In the genomic region with DNA sequence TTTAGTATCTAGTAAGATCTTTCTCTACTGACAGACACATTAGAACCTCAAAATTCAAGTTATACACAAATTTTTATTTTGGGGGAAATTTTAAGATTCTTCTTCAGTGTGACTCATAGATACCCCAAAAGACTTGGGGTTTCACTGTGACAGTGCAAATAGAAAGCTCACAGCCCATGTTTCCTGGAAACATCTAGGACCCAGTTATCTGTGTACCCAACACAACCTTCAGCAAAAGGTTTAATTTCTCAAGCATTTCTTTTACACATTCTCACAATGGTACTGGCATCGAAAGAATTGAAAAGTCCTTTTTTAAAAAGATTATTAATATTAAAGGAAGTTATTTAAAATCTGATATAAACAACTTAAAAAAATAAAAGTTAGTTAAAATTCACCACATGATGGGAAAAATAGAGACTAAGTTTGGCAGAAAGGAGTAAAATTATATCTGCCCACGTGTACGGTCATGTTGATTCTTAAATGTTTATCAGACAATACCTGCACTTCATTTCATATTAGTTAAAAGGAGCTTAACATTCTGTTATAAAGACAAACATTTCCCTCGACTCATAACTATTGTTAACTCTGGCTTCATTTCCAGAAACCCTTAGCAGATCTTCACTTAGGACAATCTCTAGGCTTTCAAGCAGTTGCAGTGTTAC, we compare ENCODE assay signal across 8 mouse cellular contexts. TPM values are rescaled to one million over a fixed set of nuclear protein-coding genes. Genes with fewer than 3 reads are reported as not detected.
DNase-seq lines count a peak whose midpoint lies in the region; ATAC-seq and TF ChIP-seq lines count a peak whose summit lies in the region.

No protein-coding gene starts in this region.

- TF ChIP-seq EP300 in lung, postnatal 0 days (IDR thresholded peaks at IDR 0.05): no peak

- H3K4me1 ChIP-seq in lung, postnatal 0 days (ENCODE audit: insufficient read depth, low read depth, low read length): peaks cover 4% of the 10 kb centered on the region; the same call in 1 of the 2 replicates
- H3K4me1 ChIP-seq in embryonic facial prominence, embryonic 14.5 days (ENCODE audit: control insufficient read depth, insufficient read depth, low read length): peaks cover 10% of the 10 kb centered on the region
- H3K4me1 ChIP-seq in intestine, postnatal 0 days (replicated peaks; ENCODE audit: control insufficient read depth, insufficient read depth, low read length): no peaks in the 10 kb centered on the region
- H3K4me1 ChIP-seq in neural tube, embryonic 15.5 days: peaks cover 18% of the 10 kb centered on the region

- peak overlapping the region; percentile 62 for H3K9ac ChIP-seq in lung, postnatal 0 days (replicated peaks; ENCODE audit: low read depth)
- peak overlapping the region; percentile 90 for H3K9ac ChIP-seq in embryonic facial prominence, embryonic 14.5 days (ENCODE audit: low read depth, low read length)
- peak overlapping the region; percentile 69; the same call in 1 of the 2 replicates for H3K9ac ChIP-seq in intestine, postnatal 0 days (ENCODE audit: low read depth, low read length)
- peak overlapping the region; percentile 68 for H3K9ac ChIP-seq in neural tube, embryonic 15.5 days (replicated peaks)

- peak overlapping the region; percentile 68 for H3K4me3 ChIP-seq in lung, postnatal 0 days (ENCODE audit: low read depth, low read length)
- peak overlapping the region; percentile 75 for H3K4me3 ChIP-seq in embryonic facial prominence, embryonic 14.5 days (ENCODE audit: low read depth, low read length)
- H3K4me3 ChIP-seq in intestine, postnatal 0 days (ENCODE audit: low read depth, low read length): peak overlapping the region; percentile 67
- H3K4me3 ChIP-seq in neural tube, embryonic 15.5 days (replicated peaks): peak overlapping the region; percentile 81

- H3K4me2 ChIP-seq in lung, postnatal 0 days (replicated peaks; ENCODE audit: low read depth, low read length): peak overlapping the region; percentile 71
- H3K4me2 ChIP-seq in embryonic facial prominence, embryonic 14.5 days (ENCODE audit: low read depth, low read length): peak overlapping the region; percentile 56
- peak overlapping the region; percentile 92 for H3K4me2 ChIP-seq in intestine, postnatal 0 days (replicated peaks; ENCODE audit: low read depth)
- peak overlapping the region; percentile 79 for H3K4me2 ChIP-seq in neural tube, embryonic 15.5 days

- H3K9me3 ChIP-seq in lung, postnatal 0 days (ENCODE audit: low read length): no peaks in the 10 kb centered on the region
- H3K9me3 ChIP-seq in embryonic facial prominence, embryonic 14.5 days (ENCODE audit: control insufficient read depth, low read length): no peaks in the 10 kb centered on the region
- no peaks in the 10 kb centered on the region for H3K9me3 ChIP-seq in intestine, postnatal 0 days (ENCODE audit: control insufficient read depth)
- no peaks in the 10 kb centered on the region for H3K9me3 ChIP-seq in neural tube, embryonic 15.5 days (replicated peaks)

- no peak for ATAC-seq in lung, postnatal 0 days
- ATAC-seq in embryonic facial prominence, embryonic 14.5 days (ENCODE audit: low read depth): no peak
- no peak for ATAC-seq in intestine, postnatal 0 days
- ATAC-seq in neural tube, embryonic 15.5 days (ENCODE audit: low FRiP score): no peak

- no peak for DNase-seq in lung, postnatal 0 days (ENCODE audit: low spot score)
- no peak for DNase-seq in lung, postnatal 14 days
- DNase-seq in embryonic facial prominence, embryonic 14.5 days (ENCODE audit: low spot score): no peak
- no peak for DNase-seq in adrenal gland, postnatal 4 days (ENCODE audit: low spot score in 2 of 2)
- no peak for DNase-seq in layer of hippocampus, postnatal 10 days (ENCODE audit: low spot score in 2 of 2)
- no peak for DNase-seq in embryo, embryonic 10.5 days (ENCODE audit: low spot score)

- H3K27ac ChIP-seq in lung, postnatal 0 days (ENCODE audit: low read length): peak overlapping the region; percentile 96; the same call in 1 of the 2 replicates
- H3K27ac ChIP-seq in embryonic facial prominence, embryonic 14.5 days (replicated peaks; ENCODE audit: low read depth, low read length): peak overlapping the region; percentile 94
- H3K27ac ChIP-seq in intestine, postnatal 0 days (ENCODE audit: low read depth, low read length): no peak overlapping the region
- H3K27ac ChIP-seq in neural tube, embryonic 15.5 days (replicated peaks): no peak overlapping the region; the same call in 1 of the 2 replicates

- no peaks in the 10 kb centered on the region for H3K27me3 ChIP-seq in lung, postnatal 0 days (replicated peaks; ENCODE audit: insufficient read depth, low read length)
- no peaks in the 10 kb centered on the region for H3K27me3 ChIP-seq in embryonic facial prominence, embryonic 14.5 days (replicated peaks; ENCODE audit: control insufficient read depth, insufficient read depth, low read length)
- H3K27me3 ChIP-seq in intestine, postnatal 0 days (replicated peaks; ENCODE audit: control insufficient read depth, insufficient read depth, low read length): no peaks in the 10 kb centered on the region
- H3K27me3 ChIP-seq in neural tube, embryonic 15.5 days (replicated peaks): no peaks in the 10 kb centered on the region

- TF ChIP-seq CTCF in lung, postnatal 0 days (IDR thresholded peaks at IDR 0.05): no peak
- no peak for TF ChIP-seq CTCF in intestine, postnatal 0 days (IDR thresholded peaks at IDR 0.05; ENCODE audit: low read depth)

- H3K36me3 ChIP-seq in lung, postnatal 0 days (ENCODE audit: insufficient read depth, low read length): no peaks in the 10 kb centered on the region
- H3K36me3 ChIP-seq in embryonic facial prominence, embryonic 14.5 days (ENCODE audit: control insufficient read depth, insufficient read depth, low read length): peaks cover 10% of the 10 kb centered on the region; the same call in 1 of the 2 replicates
- no peaks in the 10 kb centered on the region for H3K36me3 ChIP-seq in intestine, postnatal 0 days (ENCODE audit: control insufficient read depth, insufficient read depth)
- H3K36me3 ChIP-seq in neural tube, embryonic 15.5 days: no peaks in the 10 kb centered on the region

- 31% methylated on average over 4 of the region's 4 CpGs for WGBS in lung, postnatal 0 days
- 28% methylated on average over 4 of the region's 4 CpGs for WGBS in embryonic facial prominence, embryonic 14.5 days
- 42% methylated on average over 4 of the region's 4 CpGs for WGBS in intestine, postnatal 0 days
- 36% methylated on average over 4 of the region's 4 CpGs for WGBS in neural tube, embryonic 15.5 days

RNA-seq across cellular contexts. Expression of a gene that starts 1.2 kb away (rescaled TPM):
- polyA plus RNA-seq in lung, postnatal 0 days (2015; fragmentation: Nextera tagmentation; extraction: Ambion mirVana): 12.3 and 14.7 TPM in 2 replicates
- 18.6 and 21.1 TPM in 2 replicates for polyA plus RNA-seq in embryonic facial prominence, embryonic 14.5 days (2014; fragmentation: Nextera tagmentation; extraction: Ambion mirVana)
- polyA plus RNA-seq in intestine, postnatal 0 days (2015; fragmentation: Nextera tagmentation; extraction: Ambion mirVana): 3.1 TPM in 2 replicates
- 4.7 and 10.8 TPM in 2 replicates for polyA plus RNA-seq in neural tube, embryonic 15.5 days (2015; fragmentation: Nextera tagmentation; extraction: Ambion mirVana)
- 10 to 100 TPM; 21.4 to 21.6 TPM for total RNA-seq in adrenal gland, postnatal 4 days (2021)
- 10 to 100 TPM; 10.8 to 12.0 TPM for total RNA-seq in layer of hippocampus, postnatal 10 days (2021)

Comparison
In these comparisons a context has a peak if more than half of its experiments do, and no peak if none do; other contexts are left out.
1. H3K27ac ChIP-seq: peak in lung, postnatal 0 days (single experiment) and embryonic facial prominence, embryonic 14.5 days (single experiment); none in intestine, postnatal 0 days (single experiment) and neural tube, embryonic 15.5 days (single experiment).
2. Peak in every context shown above with its lines, with median percentiles within 50 percentile points of each other: H3K4me2 ChIP-seq, H3K4me3 ChIP-seq and H3K9ac ChIP-seq.